Mouse (Mus musculus): ENCODE measurements around the gene Syne4. TPM values are rescaled to one million over a fixed set of nuclear protein-coding genes. Genes with fewer than 3 reads are reported as not detected.
A peak's percentile ranks its signal among the peaks of the same experiment; 100 is the strongest.

The Syne4 gene
- polyA plus RNA-seq, 1 experiment from 2014 or later, result 18.1 TPM

DNA sequence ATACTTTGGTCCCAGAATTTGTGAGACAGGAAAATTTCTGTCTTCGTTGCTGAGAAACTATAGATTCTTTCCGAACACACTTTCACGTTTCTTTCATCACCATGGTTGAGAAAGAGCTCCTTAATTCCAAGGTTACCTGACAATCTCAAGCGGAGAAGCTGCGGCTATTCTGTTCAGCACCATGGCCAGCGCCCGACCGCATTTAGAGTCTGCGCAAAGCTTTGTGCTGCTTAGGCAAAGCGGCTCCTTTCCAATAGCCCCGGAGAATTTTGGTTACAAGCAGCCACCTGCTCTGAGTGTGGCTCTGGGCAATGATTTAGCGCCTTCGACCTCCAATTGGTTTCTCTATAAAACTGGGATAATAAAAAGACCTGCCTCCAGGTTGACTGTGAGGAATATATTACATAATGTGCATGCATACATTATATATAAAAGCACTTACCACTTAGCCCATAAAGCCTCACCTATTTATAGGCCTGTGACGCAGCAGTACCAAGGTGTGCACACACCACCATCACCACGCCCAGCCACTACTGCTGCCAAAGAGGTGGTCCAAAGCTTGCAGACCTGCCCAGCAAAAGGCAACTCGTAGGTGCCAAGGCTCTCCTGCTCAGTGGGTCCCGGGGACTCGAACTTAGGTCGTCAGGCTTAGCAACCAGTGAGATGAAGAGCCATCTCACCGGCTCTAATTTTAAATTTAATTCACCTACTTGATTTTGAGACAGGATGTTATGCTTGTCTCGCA, 32.2 kb downstream of the Syne4 start:
- DNase-seq (ENCODE audit: low spot score) (peak; percentile 82), ATAC-seq (ENCODE audit: insufficient read depth, low FRiP score, low TSS enrichment) (no peak)
- peaks cover 7% of the 10 kb centered on the region; the same call in 1 of the 2 replicates for H3K27me3 ChIP-seq (ENCODE audit: control insufficient read depth, insufficient read depth, low read length)
- H3K36me3 ChIP-seq (ENCODE audit: control insufficient read depth, insufficient read depth, low read length), result no peaks in the 10 kb centered on the region
- H3K9ac ChIP-seq (ENCODE audit: low read length), result no peak overlapping the region
- no peak overlapping the region for H3K27ac ChIP-seq (ENCODE audit: low read depth, low read length)
- no peaks in the 10 kb centered on the region for H3K4me1 ChIP-seq (ENCODE audit: control insufficient read depth, insufficient read depth, low read length)
- no peaks in the 10 kb centered on the region for H3K9me3 ChIP-seq (ENCODE audit: control insufficient read depth, low read length)
- no peak overlapping the region for H3K4me3 ChIP-seq (ENCODE audit: low read depth, low read length)
- 29% methylated on average over 21 of the region's 21 CpGs for WGBS
- H3K4me2 ChIP-seq (ENCODE audit: low read depth), result no peak overlapping the region

DNA sequence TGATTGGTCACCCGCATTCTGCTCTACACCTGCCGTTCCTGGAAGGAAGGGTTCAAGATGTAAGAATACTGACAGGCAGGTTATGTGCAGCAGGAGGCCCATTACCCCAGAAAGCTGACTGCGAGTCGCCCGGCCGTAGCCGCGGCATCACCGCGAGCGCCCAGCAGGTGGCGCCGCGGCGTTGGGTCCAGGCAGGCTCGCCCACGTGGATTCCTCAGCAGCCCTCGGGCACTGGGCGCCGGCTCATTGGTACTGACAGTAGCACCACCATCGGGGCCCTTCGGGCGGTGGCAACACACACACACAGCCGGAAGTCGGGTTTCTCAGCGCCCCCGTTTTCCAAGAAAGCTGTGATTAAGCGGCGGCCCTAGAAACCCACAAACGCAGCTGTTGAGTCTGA, 33.2 kb downstream of the Syne4 start:
- WGBS, result 2% methylated on average over 30 of the region's 30 CpGs
- peak; percentile 89 for DNase-seq (ENCODE audit: low spot score)
- no peaks in the 10 kb centered on the region for H3K4me1 ChIP-seq (ENCODE audit: control insufficient read depth, insufficient read depth, low read length)
- ATAC-seq (ENCODE audit: insufficient read depth, low FRiP score, low TSS enrichment), result peak; percentile 67; the same call in 1 of the 2 replicates
- no peak overlapping the region for H3K4me2 ChIP-seq (ENCODE audit: low read depth)
- no peak overlapping the region; the same call in 1 of the 2 replicates for H3K9ac ChIP-seq (ENCODE audit: low read length)
- H3K36me3 ChIP-seq (ENCODE audit: control insufficient read depth, insufficient read depth, low read length), result no peaks in the 10 kb centered on the region
- H3K9me3 ChIP-seq (ENCODE audit: control insufficient read depth, low read length), result no peaks in the 10 kb centered on the region
- H3K4me3 ChIP-seq (ENCODE audit: low read depth, low read length), result no peak overlapping the region
- H3K27ac ChIP-seq (ENCODE audit: low read depth, low read length), result no peak overlapping the region
- peaks cover 7% of the 10 kb centered on the region; the same call in 1 of the 2 replicates for H3K27me3 ChIP-seq (ENCODE audit: control insufficient read depth, insufficient read depth, low read length)

DNA sequence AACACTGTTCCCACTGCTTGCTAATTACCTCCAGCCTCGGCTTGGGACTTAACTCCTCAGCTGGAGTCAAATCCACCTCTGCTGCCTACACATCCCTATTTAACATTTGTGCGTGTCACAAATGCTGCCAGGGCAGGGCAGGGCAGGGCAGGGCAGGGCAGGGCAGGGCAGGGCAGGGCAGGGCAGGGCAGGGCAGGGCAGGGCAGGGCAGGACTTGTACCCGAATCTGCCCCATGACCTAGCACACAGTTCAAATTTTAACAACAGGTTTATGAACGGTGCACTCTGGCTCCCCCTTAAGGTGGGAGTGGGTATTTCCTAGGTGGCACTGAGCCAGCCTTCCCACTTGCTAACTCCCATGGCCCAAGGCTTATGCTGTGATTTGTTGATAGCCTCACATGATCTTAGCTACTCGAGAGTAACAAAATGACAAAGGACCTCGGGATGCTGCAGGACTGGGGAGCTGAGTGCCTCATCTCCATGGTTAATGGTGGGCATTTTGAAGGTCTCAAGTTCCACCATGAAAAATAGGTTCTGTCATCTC, 38.7 kb downstream of the Syne4 start:
- ATAC-seq (ENCODE audit: insufficient read depth, low FRiP score, low TSS enrichment), result peak; percentile 53; the same call in 1 of the 2 replicates
- Histone ChIP-seq H3K27me3 (ENCODE audit: control insufficient read depth, insufficient read depth, low read length) (no peaks in the 10 kb centered on the region), H3K4me3 (ENCODE audit: low read depth, low read length) (no peak overlapping the region), H3K9me3 (ENCODE audit: control insufficient read depth, low read length) (no peaks in the 10 kb centered on the region), H3K4me1 (ENCODE audit: control insufficient read depth, insufficient read depth, low read length) (no peaks in the 10 kb centered on the region), H3K9ac (ENCODE audit: low read length) (no peak overlapping the region), H3K36me3 (ENCODE audit: control insufficient read depth, insufficient read depth, low read length) (peaks cover 3% of the 10 kb centered on the region; the same call in 1 of the 2 replicates), H3K27ac (ENCODE audit: low read depth, low read length) (no peak overlapping the region), H3K4me2 (ENCODE audit: low read depth) (no peak overlapping the region)
- WGBS, result 13% methylated on average over 6 of the region's 6 CpGs
- DNase-seq (ENCODE audit: low spot score), result peak; percentile 70

DNA sequence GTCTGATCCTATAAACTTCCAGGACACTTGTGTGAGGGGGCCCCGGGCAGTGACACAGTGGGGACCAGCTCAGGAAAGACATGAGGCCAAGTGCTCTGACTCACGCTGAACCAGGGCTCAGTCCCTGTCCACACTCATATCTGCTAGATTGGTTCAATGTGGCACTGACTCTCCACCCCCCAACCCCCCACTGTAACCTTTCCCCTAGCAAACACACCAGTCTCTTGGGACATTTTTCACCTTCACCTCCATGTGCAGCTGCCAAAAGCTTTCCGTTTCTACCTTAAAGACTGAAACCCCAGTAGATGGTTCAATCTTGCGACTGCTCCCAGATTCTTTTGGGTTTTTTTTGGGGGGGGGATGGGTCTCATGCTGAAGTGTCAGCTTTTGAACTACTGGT, 39.5 kb downstream of the Syne4 start:
- H3K36me3 ChIP-seq (ENCODE audit: control insufficient read depth, insufficient read depth, low read length), result peaks cover 3% of the 10 kb centered on the region; the same call in 1 of the 2 replicates
- H3K4me3 ChIP-seq (ENCODE audit: low read depth, low read length), result no peak overlapping the region
- H3K27ac ChIP-seq (ENCODE audit: low read depth, low read length), result no peak overlapping the region
- no peak overlapping the region for H3K4me2 ChIP-seq (ENCODE audit: low read depth)
- no peaks in the 10 kb centered on the region for H3K9me3 ChIP-seq (ENCODE audit: control insufficient read depth, low read length)
- no peak for DNase-seq (ENCODE audit: low spot score)
- H3K9ac ChIP-seq (ENCODE audit: low read length), result no peak overlapping the region
- H3K27me3 ChIP-seq (ENCODE audit: control insufficient read depth, insufficient read depth, low read length), result no peaks in the 10 kb centered on the region
- H3K4me1 ChIP-seq (ENCODE audit: control insufficient read depth, insufficient read depth, low read length), result no peaks in the 10 kb centered on the region
- WGBS, result 80% methylated on average over 4 of the region's 4 CpGs
- no peak for ATAC-seq (ENCODE audit: insufficient read depth, low FRiP score, low TSS enrichment)

DNA sequence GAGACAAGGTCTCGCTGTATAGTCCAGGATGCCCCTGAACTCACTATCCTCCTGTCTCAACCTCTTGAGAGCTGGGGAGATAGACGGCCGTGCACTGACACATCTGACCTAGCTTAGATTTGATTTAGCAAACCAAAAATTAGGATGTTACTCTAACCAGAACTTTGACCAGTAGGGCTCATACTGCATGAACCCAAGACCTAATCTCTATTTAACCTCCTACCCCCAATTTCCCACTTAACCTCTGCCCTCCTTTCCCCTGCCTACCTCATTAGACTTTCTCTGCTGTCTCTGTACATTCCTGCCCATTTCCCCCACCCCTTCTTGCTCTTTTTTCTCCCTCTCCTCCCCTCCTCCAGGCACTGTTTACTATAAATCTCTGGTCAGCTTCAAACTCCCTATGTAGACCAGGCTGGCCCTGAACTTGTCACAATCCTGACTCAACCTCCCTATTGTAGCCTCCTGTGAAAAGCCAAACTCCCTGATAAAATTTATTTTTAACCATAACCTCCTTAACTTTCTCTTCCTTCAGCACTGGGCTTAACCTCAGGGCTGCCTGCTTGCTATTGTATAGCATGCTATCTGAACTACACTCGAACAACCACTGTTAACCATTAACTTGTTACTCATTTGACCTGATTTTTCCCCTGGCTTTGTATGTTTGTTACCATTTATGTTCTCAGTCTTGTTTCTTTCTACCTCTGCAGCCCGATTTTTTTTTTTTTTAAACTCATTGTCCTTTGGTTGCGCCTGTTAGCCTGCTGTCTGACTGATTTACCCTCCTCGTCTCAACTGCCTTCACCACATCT, 44.0 kb downstream of the Syne4 start:
- Histone ChIP-seq H3K9ac (ENCODE audit: low read length) (no peak overlapping the region), H3K4me1 (ENCODE audit: control insufficient read depth, insufficient read depth, low read length) (peaks cover 15% of the 10 kb centered on the region; the same call in 1 of the 2 replicates), H3K36me3 (ENCODE audit: control insufficient read depth, insufficient read depth, low read length) (peaks cover 3% of the 10 kb centered on the region; the same call in 1 of the 2 replicates)

DNA sequence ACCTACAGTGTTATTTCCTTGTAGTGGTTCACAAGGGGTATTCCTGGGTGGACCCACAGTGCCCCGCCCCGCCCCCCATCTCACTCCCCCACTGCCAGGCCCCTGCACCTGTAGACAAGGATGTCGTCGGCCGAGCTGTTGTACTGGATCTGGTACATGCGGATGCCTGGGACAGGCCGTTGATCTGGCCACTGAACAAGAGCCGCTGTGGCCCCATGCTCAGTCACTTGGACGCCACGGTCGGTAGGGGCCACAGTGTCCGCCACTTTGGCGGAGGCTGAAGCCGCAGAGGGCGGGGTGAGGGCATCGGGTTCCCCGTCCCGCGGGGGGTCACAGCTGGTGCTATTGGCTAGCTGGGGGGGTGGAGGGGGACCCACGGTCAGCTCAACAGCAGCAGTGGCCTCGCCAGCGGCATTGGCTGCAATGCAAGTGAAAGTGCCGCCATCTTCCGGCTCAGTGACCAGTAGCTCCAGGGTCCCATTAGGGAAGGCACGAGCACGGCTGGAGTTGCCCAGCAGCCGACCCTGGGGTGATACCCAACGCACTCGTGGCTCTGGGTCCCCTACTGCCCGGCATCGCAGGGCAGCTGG, 44.8 kb downstream of the Syne4 start:
- 68% methylated on average over 31 of the region's 31 CpGs for WGBS
- no peaks in the 10 kb centered on the region for H3K9me3 ChIP-seq (ENCODE audit: control insufficient read depth, low read length)
- no peak overlapping the region for H3K9ac ChIP-seq (ENCODE audit: low read length)
- ATAC-seq (ENCODE audit: insufficient read depth, low FRiP score, low TSS enrichment) (no peak), DNase-seq (ENCODE audit: low spot score) (no peak)
- H3K4me2 ChIP-seq (ENCODE audit: low read depth), result peak overlapping the region; percentile 5
- no peak overlapping the region for H3K27ac ChIP-seq (ENCODE audit: low read depth, low read length)
- peaks cover 15% of the 10 kb centered on the region; the same call in 1 of the 2 replicates for H3K4me1 ChIP-seq (ENCODE audit: control insufficient read depth, insufficient read depth, low read length)
- H3K4me3 ChIP-seq (ENCODE audit: low read depth, low read length), result no peak overlapping the region
- no peaks in the 10 kb centered on the region for H3K27me3 ChIP-seq (ENCODE audit: control insufficient read depth, insufficient read depth, low read length)
- peaks cover 3% of the 10 kb centered on the region; the same call in 1 of the 2 replicates for H3K36me3 ChIP-seq (ENCODE audit: control insufficient read depth, insufficient read depth, low read length)

More for the DNA sequence above, 44.0 kb downstream of the Syne4 start:
- DNase-seq (ENCODE audit: low spot score) (no peak), ATAC-seq (ENCODE audit: insufficient read depth, low FRiP score, low TSS enrichment) (no peak)
- no peaks in the 10 kb centered on the region for H3K27me3 ChIP-seq (ENCODE audit: control insufficient read depth, insufficient read depth, low read length)
- WGBS, result 55% methylated on average over 7 of the region's 7 CpGs
- no peak overlapping the region for H3K27ac ChIP-seq (ENCODE audit: low read depth, low read length)
- H3K4me3 ChIP-seq (ENCODE audit: low read depth, low read length), result no peak overlapping the region
- H3K9me3 ChIP-seq (ENCODE audit: control insufficient read depth, low read length), result no peaks in the 10 kb centered on the region
- no peak overlapping the region; the same call in 1 of the 2 replicates for H3K4me2 ChIP-seq (ENCODE audit: low read depth)

DNA sequence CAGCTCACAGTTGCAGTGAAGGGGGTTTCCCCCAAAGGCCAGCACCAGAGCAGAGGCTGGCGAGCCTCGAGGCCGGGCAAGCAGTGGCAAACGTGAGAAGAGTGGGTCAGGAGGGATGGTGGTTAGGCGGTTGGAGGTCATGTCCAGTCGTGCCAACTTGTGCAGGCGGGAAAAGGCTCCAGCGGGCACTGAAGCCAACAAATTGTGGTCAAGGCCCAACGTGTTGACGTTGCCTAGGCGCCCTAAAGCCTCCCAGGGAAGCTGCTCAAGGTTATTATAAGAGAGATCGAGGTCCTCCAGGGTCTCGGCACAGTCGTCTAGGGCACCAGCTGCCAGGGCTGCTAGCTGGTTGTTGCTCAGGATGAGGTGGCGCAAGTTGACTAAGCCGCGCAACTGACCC, 45.4 kb downstream of the Syne4 start:
- no peak for ATAC-seq (ENCODE audit: insufficient read depth, low FRiP score, low TSS enrichment)
- H3K4me1 ChIP-seq (ENCODE audit: control insufficient read depth, insufficient read depth, low read length), result peaks cover 15% of the 10 kb centered on the region; the same call in 1 of the 2 replicates
- no peak overlapping the region; the same call in 1 of the 2 replicates for H3K4me2 ChIP-seq (ENCODE audit: low read depth)
- H3K9me3 ChIP-seq (ENCODE audit: control insufficient read depth, low read length), result no peaks in the 10 kb centered on the region
- no peak for DNase-seq (ENCODE audit: low spot score)
- no peak overlapping the region for H3K27ac ChIP-seq (ENCODE audit: low read depth, low read length)
- no peaks in the 10 kb centered on the region for H3K27me3 ChIP-seq (ENCODE audit: control insufficient read depth, insufficient read depth, low read length)
- H3K9ac ChIP-seq (ENCODE audit: low read length), result no peak overlapping the region
- WGBS, result 92% methylated on average over 17 of the region's 17 CpGs
- H3K4me3 ChIP-seq (ENCODE audit: low read depth, low read length), result no peak overlapping the region
- H3K36me3 ChIP-seq (ENCODE audit: control insufficient read depth, insufficient read depth, low read length), result peaks cover 3% of the 10 kb centered on the region; the same call in 1 of the 2 replicates

DNA sequence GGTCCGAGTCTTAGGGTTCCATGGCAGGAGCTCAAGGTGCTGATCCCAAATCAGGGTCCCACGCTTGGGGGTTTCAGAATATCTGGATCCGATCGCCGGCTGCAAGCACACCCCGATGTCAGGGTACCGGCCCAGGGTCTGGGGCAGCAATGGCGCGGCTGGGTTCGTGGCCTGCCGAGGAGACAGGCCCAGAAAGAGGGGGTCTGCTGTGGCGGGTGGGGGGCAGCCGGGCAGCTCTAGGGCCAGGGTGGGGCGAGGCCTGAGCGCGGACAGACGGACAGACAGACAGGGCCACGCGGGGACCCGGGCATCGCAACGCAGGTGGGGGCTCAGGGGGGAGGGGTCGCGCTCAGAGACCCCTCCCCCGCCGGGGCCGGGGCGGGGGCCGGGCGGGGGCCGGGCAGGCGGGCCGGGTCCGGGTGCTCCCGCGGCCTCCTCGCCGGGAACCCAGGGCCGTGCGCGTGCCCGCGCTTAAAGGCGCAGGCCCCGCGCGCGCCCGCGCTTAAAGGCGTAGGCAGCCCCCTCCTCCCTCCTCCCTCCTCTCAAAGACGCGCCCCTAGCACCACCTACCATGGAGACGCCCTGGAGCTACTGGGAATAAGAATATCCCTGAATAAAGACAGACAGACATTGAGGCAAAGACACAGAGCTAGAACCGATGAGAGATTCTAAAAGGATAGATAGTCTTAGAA, 48.2 kb downstream of the Syne4 start, which contains the start of gene Lrfn3:
Gene Lrfn3, minus strand, starts transcription at position 121 of the 692 bp plus-strand sequence.
- DNase-seq (ENCODE audit: low spot score), result peak; percentile 91
- H3K4me2 ChIP-seq (ENCODE audit: low read depth), result peak within 1 kb of the TSS; percentile 79
- H3K9ac ChIP-seq (ENCODE audit: low read length), result peak within 1 kb of the TSS; percentile 93
- H3K4me1 ChIP-seq (ENCODE audit: control insufficient read depth, insufficient read depth, low read length), result peaks cover 15% of the 10 kb centered on the region; the same call in 1 of the 2 replicates
- no peaks in the 10 kb centered on the region for H3K9me3 ChIP-seq (ENCODE audit: control insufficient read depth, low read length)
- no peaks in the 10 kb centered on the region for H3K27me3 ChIP-seq (ENCODE audit: control insufficient read depth, insufficient read depth, low read length)
- 0 out of 2 replicates have a peak within 1 kb of the TSS, but pooled peaks have one; percentile 39 for H3K27ac ChIP-seq (ENCODE audit: low read depth, low read length)
- H3K36me3 ChIP-seq (ENCODE audit: control insufficient read depth, insufficient read depth, low read length), result no peaks in the 10 kb centered on the region; the same call in 1 of the 2 replicates
- H3K4me3 ChIP-seq (ENCODE audit: low read depth, low read length), result peak within 1 kb of the TSS; percentile 81
- peak; percentile 55 for ATAC-seq (ENCODE audit: insufficient read depth, low FRiP score, low TSS enrichment)
- WGBS, result 2% methylated on average over 39 of the region's 55 CpGs

Measured in neural tube, embryonic 11.5 days (tissue).